Mouse (Mus musculus) olfactory bulb, adult 2 months (tissue): Measurements from ENCODE around the gene Lrmda.

Source experiments
- CTCF ChIP-seq: fragments of 200-500 bp; IDR thresholded peaks from 2 replicates; pipeline ENCODE4 v1.5.1; 2012; ENCODE audit warnings: low read depth, mild to moderate bottlenecking, low read length, moderate library complexity; ENCODE audit not compliant: insufficient read depth
- POLR2A ChIP-seq: fragments of 200-500 bp; IDR thresholded peaks from 2 replicates; pipeline ENCODE4 v1.6.1; 2012; ENCODE audit warnings: mild to moderate bottlenecking, low read depth, low read length, moderate library complexity; ENCODE audit not compliant: insufficient read depth

DNA sequence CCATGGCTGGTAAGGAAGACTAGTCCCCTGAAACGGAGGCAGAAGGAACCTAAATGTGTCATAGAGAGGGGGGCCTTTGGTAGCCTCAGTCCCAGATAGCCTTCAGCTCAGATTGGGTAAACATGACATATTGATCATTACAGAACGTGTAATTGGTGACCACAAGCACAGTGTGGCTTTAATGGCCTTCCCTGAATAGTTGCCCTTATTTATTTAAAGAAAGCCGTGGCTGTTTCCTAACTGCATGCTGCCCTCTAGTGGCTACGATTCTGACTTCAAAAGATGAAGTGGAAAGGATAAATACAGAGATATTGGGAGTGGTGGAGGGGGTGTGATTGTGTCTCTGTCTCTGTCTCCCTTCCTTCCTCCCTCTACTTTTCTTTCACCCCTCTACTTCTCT lies 1026.8 kb downstream of the Lrmda start:
- no peak for TF ChIP-seq CTCF
- TF ChIP-seq POLR2A: no peak
